Mouse (Mus musculus) heart, adult 9 months (tissue): ENCODE results near the gene Dbt.
"Not testable (repeated sequence)": the region's sequence is repeated elsewhere in the genome, so short reads cannot be mapped to it uniquely, and the experiment has no call there.

Source experiments
- DNase-seq, 2 experiments: peaks; one replicate each; pipeline ENCODE4 v3.0.0; 2022; ENCODE audit warnings: low spot score in 2 of 2

The Dbt gene

DNA sequence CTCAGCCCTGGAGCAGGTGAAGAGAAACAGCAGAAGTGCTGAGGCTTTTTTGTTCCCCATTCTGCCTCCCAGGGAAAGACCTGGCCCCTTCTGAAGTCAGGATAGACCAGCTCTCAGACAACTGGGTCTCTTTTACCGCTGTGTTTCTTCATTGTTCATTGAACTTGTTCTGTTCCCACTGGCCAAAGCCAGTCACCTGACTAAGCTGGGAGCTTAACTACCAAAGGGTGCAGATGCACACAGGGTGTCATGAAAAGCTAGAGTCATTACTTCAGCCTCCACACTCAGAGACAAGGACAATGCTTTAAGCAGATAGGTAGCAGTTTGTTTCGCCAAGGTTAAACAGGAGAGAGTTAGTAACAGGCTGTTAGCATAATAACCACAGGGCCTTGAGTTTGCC, 29.2 kb downstream of the Dbt start:
- no peak for DNase-seq

DNA sequence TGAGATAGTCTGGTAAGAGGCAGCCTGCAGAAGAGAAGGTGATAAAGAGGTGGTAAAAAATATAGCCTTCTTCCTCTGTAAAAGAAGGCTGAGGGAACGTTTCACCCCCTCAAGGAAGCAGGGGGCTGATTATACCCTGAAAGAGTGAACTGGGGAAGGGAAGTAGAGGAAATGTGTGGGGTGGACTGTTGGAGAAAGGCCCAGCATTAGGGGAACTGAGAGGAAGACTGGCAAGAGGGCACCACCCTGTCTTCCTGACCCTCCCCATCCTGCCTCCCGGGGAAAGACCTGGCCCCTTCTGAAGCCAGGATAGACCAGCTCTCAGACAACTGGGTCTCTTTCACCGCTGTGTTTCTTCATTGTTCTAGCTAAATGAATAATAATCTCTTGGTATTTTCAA, 29.7 kb downstream of the Dbt start:
- no peak for DNase-seq

DNA sequence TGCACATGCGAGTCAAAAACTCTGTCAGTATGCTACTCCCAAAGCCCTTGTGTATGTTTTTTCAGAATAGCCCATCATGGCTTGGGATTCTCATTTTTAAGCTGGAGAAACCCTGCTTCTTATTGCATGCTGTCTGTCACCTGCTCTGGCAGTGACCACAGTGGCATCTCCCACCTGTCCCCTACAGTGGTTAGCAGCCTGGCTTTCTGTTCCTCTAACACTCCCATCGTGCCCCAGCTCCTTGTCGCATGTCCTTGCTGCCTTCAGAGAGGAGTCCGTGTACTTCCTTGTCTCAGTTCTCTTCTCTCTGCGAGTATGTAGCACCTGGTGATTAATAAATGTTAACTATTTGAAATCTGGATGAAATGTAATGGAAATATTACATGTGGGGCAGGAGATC, 34.6 kb downstream of the Dbt start:
- no peak for DNase-seq

DNA sequence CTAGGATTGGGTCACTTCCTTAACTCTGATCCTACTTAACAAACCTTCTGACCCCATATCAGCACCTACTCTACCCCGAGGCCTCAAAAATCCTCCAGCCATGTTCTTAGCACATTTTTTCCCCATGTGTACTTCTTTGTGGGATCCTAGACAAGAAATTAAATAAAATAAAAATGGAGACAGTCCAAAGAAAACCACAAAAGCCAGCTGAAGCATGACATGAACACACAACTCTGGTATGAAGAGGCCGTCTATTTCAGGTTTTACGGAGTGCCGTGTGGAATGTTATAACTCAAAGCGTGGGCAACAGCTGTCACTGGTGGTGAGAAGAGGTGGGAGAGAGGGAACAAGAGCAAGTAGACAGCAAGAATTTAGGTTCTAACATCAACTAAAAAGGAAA, 38.5 kb downstream of the Dbt start:
- no peak for DNase-seq

DNA sequence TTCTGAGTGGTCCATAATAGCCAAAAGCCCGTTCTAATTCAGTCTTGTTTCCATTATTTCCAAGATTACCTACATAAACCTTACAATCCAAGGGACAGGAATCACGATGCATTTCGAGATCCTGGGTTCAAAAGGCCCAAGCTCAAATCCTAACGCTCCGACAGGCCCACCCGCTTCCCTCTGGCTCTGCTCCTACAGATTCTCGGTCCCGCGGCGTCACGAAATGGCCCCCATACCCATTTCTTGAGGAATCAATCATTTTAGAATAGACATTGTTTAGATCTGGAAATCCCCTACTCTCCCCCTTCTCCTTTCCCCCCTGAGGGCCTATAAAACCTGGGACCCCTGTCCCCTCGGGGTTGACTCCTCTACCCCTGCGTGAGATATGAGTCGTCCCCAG, 48.4 kb downstream of the Dbt start:
- DNase-seq: not testable (repeated sequence)

DNA sequence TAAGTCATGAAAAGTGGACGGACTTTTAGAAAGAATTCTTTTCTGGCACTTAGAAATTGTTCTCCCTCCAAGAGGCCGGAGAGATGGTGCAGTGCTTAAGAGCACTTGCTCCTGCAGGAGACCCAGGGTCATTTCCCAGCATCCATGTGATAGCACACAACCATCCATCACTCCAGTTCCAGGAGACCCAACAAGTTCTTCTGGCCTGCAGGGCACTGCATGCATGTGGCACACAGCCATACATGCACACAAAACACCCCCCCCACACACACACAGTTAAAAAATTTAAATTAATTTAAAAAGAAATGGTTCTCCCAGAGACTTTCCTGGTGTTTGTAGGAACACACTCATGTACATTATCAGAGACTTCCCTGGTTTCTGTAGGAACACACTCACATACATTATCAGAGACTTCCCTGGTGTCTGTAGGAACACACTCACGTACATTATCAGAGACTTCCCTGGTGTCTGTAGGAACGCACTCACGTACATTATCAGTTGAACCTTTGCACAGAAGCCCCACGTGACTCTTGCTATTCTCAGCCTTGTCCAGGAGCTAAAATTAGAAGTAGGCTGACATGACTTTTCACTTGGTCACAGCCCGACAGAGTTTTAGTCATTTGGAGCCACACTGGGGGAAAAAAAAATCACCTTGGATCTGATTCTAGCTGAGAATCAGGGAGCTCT, 49.7 kb downstream of the Dbt start, which contains the start of gene Lrrc39:
Gene Lrrc39, plus strand, starts transcription at position 566 of the 687 bp plus-strand sequence.
- DNase-seq: peak; percentile 40 to 55

DNA sequence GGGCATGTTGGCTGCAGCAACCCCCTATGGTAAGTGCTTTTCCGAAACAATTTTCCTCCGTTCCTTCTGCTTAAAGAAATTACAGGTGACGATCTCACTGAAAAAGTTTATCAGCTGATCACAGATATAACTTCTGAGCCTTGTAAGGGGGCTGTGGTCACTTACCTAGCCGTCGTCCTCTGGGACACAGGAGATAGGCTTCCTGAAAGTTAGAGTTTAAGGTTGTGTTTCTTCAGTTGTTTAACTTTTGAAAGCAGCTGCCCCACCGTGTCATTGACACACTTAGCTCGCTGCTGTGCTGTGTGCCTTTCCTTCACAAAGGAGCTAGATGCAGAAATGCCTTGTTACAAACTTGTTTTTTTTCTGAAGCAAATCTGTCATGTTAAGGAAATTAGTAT, 50.2 kb downstream of the Dbt start:
- DNase-seq: no peak

DNA sequence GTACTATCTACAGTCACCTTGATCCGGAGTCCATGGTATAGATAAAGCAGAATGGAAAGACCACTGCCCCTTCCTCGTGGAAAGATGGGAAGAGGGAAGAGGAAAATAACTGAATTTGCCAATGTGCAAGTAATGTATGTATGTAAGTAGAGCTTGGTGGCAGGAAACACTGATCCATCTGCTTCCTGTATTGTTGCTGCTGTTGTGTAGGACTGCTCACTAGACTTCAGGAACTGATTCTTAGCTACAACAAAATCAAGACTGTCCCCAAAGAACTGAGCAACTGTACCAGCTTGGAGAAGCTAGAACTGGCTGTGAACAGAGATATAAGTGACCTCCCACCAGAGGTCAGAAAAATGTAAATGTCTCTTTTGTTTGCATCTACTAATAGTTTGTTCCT, 57.8 kb downstream of the Dbt start:
- DNase-seq: no peak

DNA sequence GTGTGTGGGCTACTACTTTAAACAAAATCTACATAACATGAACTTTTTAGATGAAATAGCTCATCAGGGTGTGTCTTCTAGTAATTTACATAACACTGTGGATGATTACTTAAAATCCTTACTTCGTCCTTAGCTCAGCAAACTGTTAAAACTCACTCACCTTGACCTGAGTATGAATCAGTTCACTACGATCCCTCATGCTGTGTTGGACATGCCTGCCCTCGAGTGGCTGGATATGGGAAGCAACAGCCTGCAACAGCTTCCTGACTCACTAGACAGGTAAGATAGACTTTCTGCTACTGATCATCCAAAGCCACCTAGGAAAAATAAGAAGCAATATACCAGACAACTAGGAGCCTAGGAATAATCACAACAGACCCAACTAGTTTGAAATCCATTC, 64.4 kb downstream of the Dbt start:
- DNase-seq: no peak

DNA sequence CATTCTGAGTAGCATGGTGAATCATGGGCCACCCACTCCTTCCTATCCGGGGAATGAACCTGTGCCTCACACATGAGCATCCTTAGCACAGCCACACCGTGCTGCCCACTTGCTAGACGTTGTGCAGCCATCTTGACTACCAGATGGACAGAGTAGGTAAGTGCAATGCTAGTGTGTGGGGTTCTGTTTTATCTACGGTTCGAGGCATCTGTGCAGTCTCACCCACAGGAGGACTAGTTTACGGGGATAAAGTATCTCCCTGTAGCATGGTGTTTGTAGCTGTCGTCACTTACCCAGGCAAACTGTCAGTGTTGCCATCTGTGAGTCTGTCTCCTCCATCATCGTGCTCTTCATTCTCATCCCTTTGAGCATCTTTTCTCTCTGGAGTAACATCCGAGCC, 69.3 kb downstream of the Dbt start:
- DNase-seq: no peak

DNA sequence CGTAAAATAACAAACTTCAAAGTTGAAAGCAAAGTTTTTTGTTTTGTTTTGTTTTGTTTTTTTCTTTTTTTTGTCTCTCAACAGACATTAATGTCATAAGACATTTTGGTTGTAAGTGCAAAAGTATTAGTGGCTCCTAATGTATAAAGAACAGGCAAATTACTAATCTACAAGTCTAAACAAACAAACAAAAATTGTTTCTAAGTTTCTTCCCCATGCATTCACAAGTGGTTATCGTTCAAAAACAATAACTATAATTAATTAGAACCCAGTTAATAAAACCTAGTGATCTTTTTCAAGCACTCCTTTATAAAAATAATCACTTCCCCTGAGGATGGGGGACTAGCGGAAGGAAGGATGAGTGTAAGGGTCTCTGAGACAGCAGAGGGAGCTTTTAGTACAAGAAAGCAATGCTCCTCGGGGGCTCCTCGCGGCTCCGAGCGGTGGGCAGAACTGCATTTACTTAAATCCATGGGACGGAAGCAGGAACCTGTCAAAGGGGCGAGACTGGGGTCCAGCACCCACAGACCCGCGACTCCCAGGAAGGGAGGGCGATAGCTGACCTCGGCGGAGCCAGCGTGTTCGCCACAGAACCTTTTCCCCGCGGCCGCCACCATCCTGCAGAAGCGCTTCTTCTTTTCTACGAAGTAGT, 81.3 kb downstream of the Dbt start:
- DNase-seq: no peak

DNA sequence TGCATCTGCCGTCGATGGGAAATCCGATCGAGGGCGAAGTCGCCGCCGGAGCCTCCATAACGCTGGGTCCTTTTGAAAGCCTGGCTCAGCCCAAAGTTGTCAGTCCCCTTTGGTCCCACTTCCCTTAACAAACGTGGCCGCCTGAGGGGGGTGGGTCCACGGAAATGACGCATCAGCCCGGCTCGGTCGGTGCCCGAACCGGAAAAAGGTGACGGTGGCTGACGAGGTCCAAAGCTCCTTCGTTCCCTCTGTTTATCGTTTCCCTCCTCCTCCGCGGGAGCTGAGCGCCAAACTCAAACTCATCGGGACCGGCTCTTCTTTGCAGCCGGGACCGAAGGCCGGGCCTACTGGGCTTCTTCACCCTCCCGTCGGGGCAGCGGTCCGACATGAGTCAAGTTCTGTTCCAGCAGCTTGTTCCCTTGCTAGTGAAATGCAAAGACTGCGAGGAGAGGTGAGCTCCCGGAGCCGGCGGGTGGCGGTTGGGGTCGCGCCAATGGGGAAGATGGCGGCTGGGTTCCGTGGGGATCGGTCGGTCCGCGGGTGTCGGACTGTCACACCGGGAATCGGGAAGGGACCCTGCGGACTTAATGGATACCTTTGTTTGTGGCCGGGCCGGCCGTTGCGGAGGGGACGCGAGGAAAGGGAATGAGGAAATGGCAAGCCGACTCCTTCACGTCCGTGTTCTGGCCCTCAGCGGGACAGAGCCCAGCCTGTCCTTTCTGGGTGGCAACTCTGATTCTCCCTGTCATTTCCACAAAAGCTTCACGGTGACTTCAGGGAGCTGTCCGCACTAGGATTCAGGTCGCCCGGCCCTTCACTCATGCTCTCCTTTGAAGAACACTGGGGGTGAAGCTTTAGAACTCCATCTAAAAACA, 82.1 kb downstream of the Dbt start, which contains the start of gene Sass6:
Gene Sass6, plus strand, starts transcription at position 255 of the 875 bp plus-strand sequence.
- DNase-seq: peak; percentile 96 to 97

DNA sequence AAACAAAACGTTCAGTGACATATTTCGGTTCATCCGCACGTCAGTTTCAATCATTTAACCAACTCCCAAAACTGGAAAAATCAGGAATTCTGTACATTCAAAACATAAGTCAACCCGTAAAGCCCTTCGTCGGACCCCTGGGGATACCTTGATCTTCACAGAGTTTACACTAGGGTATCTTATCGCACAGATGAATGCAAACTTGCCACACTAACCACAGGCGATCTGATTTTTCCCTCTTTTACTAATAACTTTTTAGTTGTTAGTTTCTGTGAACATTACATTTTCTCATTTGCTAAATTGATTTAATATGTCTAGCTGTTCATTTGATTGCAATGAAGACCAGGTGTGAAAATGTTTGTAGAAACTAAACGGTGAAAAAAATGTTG, 82.7 kb downstream of the Dbt start:
- no peak for DNase-seq
